Mouse (Mus musculus) megakaryocyte, embryonic 14.5 days (primary cell): ENCODE results near the gene Cers5.

ENCODE experiments used
- FLI1 ChIP-seq: IDR thresholded peaks from 2 replicates; pipeline ENCODE4 v1.6.1; 2012; ENCODE audit warnings: low read length, inconsistent platforms, mixed read lengths
- GATA1 ChIP-seq: IDR thresholded peaks from 3 replicates; pipeline ENCODE4 v1.6.1; 2012; ENCODE audit warnings: mixed read lengths, low read length, inconsistent platforms, borderline replicate concordance

DNA sequence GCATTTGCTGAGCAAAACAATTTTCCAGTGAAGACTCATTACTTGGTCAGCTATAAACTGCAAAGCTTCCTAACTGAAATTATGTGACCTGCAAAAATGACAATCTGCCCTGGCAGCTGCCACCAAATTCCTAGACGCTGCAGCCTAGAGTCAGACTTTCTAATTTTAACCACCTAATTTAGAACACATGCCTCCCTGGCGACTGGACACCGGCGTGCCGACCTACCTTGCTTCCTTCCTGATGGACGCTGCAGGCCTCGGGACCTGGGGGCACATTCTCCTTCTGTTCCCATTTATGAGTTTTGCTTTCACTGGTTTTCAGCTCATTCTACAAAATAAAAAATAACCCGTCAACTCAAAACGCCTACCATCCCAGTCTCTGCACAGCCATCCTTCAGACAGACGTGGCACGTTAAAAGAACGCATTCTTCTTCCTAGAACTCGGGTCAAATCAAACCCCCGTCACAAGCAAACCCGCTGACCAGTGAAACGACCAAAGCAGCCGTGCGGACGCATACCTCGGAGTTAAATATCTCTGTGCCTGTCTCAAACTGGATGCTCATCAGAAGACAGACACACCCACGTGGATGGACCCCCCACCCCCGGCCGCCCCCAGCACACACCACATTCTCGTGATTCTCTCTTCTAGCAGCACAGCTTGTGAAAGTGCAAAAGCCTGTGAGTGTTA is 29.3 kb upstream of the Cers5 start:
- TF ChIP-seq GATA1 (no peak), FLI1 (no peak)
